Mouse (Mus musculus) common myeloid progenitor, adult 5-6 weeks (primary cell): ENCODE data around the gene Pafah1b2. TPM values are rescaled to one million over a fixed set of nuclear protein-coding genes. Genes with fewer than 3 reads are reported as not detected.

Experiments
- ATAC-seq: replicated peaks from 2 replicates; pipeline ENCODE4 v1.8.0; 2016; ENCODE audit warnings: low read depth, mild to moderate bottlenecking, moderate TSS enrichment, inconsistent platforms; ENCODE audit not compliant: poor library complexity, severe bottlenecking
- total RNA-seq: library from RNA; stranded (forward); fragments of 200-1000, 187-1606 nt; gene quantifications from 2 replicates; pipeline ENCODE4 v1.2.3, GENCODE M21; 2017

The Pafah1b2 gene
- total RNA-seq = 88.3 and 101 TPM in 2 replicates

DNA sequence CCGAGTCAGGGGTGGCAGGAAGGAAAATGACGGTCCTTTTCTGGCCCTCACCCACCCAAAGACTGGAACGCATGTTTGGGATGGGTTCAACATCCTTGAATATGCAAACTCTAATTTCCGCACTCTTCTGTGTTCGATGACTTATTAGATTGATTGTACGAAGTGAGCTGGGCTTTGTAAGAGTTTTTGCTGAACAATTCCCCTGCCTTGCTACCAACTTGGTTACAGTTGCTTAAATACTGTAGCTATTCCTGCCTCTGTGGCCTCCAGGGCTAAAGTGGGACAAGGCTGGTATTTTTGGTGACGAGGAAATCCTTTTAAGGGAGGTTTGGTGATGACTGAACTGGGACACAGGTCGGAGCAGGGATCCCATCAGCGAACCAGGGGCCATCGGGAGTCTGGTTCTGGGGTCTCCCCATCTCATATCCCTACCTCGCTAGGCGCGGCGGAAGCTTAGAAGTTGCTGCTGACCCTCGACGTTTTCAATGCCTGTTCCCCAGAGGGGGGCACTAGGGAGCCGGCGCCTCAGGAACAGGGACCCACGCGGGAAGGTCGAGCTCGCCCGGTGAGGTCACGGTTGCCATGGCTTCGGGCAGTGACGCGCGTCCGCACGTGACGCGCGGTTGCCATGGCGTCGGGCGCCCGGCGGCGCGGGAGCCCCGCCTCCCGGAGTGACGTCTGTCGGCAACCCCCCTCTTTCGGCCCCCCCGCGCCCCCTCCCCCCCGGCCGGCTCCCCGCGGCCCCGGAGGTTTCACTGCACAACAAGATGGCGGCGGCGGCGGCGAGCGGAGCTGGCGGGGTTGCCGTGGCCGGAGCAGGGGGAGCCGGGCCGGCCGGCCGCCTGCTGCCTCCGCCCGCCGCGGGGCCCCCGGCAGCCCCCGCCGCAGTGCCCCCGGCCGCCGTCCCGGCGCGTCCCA lies at the start of gene Pafah1b2, which contains the start of gene Sik3:
Gene Pafah1b2 (minus strand): TSS at position 600 of the 918 bp plus-strand sequence.
Gene Sik3 (plus strand): TSS at position 730 of the 918 bp plus-strand sequence.
- ATAC-seq = peak; percentile 51

DNA sequence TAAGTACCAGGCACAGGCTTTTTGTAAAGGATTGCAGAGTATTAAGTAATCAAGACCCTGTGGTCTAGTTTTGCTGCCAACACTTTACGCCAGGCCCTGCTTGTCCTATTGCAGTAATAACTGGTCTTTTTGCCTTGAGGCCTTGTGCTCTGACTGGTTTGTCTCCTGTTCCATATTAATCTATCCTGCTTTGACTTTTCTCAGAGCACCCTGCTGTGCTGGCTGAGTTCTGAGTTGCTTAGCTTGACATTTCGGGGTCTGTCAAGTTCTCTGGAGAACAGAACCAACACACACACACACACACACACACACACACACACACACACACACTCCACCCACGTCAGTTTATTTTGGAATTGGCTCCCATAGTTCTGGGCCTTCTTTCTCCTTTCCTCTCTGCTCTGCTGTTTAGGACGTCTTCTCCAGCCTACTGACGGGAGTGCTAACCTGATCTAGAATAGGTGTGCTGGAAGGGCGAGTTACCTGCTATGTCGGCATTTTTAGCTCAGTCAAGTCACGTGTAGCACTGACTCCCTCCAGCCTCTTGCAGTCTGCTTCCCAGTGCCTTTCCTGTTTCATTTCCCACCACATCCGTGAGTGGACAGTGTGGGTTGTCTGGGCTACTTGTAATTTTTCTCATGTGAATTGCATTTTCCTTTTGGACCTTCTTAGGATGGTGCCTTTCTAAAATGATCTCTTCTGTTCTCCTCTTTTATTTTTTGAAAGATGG lies 49.4 kb upstream of the Pafah1b2 start:
- ATAC-seq = no peak

DNA sequence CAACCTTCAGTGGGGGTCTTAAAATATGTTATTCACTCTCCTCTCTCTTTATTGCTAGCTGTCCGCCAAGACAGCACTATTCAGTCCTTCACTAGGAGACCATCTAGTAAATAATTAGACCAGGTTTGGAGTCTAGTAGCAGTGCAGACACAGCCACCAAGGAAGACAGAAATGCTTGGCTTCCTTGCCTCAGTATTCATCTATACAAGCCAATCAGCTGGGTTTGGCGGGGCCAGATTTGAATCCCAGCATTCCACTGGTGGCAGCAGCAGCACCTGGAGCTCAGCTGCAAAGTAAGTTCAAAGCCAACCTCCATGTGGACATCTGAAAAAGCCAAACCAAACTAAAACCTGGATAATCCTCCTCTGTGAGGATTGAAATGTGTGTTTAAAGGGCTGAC lies 47.8 kb upstream of the Pafah1b2 start:
- ATAC-seq = no peak

- ATAC-seq = peak; percentile 58; the same call in 1 of the 2 replicates
Observed at GRCm38 (mm10) chr9:46058065-46058464, 45.6 kb upstream of the Pafah1b2 start.

GRCm38 (mm10) chr9:46053014-46053666 lies 40.6 kb upstream of the Pafah1b2 start:
- ATAC-seq = no peak

DNA sequence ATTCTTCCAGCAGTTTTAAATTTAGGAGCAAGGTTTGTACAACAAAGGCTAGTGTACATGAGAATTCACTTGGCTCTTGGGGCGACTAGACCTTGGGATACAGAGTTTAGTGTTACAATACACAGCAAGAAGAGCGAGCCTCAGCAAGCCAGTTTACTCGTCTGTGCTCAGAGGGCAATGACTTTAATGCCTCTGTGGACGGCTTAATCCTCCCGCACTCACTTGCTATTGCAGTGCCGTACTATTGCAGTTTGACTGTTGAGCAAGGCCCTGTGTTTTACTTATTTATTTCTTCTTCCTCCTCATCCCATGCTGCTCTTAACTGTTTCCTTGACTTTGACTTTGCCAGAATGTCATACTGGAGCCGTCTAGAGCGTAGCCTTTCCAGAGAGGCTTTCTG lies 37.7 kb upstream of the Pafah1b2 start:
- no peak for ATAC-seq

DNA sequence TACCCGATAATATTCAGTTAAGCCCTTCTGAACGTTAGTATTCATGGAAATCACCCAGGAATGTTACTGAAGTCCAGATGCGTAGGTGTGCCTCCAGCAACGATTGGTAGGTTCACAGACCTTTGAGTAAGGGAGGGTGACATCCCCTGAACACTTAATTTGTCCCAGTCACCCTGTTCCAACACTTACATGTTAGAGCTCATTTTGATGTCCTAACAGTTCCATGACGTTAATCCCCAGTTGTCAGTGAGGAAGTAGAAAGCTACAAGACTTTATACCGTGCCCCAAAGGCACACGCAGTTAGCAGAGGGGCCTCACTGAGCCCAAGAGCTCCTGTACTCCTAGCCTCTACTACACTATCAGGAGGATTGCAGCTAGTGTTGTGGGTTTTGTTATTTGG lies 37.0 kb upstream of the Pafah1b2 start:
- ATAC-seq = no peak

GRCm38 (mm10) chr9:46046724-46047517 lies 34.4 kb upstream of the Pafah1b2 start:
- no peak for ATAC-seq

DNA sequence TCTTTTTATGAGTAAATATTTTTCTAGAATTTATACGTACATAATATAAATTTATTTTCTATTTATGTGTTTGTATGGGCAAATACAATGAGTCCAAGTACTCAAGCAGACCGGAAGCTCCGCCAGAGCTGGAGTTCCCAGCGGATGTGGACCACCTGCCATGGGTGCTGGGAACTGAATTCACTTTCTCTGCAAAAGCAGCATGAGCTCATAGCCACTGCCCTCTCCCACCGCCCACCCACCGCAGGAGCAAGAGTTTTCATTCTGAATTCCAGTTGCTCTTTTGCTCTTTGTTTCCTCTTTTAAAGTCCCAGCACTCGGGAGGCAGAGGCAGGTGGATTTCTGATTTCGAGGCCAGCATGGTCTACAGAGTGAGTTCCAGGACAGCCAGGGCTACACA lies 31.1 kb upstream of the Pafah1b2 start:
- no peak for ATAC-seq

DNA sequence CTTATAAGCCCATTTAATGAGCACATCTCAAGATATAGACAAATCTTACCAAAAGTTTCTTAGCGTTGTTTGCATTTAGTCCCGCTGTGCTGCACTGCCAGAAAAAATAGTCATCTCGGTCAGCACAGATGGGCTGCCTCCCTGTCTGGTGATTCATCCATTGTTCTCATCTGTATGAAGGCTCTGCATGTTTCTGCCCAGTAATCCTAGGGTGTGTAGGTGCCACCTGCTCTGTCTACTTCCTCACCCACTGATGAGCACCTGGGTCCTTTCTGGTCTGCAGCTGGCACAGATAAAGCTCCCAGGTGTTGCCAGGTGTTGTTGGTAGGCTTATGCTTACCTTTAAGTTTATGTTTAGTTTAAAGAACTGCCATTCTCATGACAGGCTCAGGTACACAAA lies 29.9 kb upstream of the Pafah1b2 start:
- ATAC-seq = no peak

- no peak for ATAC-seq
Observed at GRCm38 (mm10) chr9:46041186-46041585, 28.7 kb upstream of the Pafah1b2 start.

DNA sequence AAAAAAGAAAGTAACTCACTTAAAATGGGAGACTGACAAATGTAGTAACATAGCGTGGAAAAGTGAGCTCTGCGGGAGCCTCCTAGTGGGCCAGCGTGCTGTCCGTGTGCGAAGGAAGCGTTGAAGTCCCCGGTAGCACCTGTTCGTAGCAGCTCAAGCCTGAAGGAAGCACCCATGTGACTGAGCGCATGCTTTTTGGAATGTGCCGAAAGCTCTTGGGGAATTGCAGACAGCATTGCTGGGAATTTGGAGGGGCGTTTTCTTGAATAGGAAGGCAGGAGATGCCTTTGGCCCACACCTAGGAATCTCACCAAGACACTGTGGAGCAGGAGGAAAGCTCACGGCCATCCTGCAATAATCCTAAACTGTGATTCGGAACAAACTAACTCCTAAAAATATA lies 26.3 kb upstream of the Pafah1b2 start:
- ATAC-seq = no peak

- ATAC-seq = no peak
Observed at GRCm38 (mm10) chr9:46036881-46037280, 24.4 kb upstream of the Pafah1b2 start.

DNA sequence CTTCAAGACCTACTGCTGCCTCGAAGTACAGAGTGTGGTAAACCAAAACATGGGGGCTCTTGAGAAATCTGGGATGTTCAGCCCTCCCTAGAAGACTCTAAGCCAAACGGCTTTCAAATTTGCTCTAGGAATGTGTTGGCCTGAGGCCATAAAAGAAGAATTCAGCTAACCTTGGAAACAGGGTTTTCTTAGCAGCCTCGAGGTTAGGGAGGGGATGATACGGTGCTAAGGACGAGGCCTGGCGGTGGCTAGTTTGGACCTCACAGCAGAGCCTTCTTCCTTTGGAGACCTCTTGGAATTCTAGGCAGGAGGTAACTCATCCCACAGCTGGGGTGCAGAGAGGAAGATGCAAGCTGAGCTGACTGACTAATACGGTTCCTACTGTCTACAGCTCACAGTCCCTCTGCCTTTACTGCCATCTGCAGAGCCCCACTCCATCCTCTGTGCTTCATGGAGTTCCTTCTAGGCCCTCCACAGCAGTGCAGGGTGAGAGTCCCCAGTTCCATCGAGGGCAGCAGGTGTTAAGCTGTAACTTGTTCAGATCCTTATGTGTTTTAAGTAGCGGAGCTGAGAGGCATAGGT lies 22.9 kb upstream of the Pafah1b2 start:
- ATAC-seq = no peak

DNA sequence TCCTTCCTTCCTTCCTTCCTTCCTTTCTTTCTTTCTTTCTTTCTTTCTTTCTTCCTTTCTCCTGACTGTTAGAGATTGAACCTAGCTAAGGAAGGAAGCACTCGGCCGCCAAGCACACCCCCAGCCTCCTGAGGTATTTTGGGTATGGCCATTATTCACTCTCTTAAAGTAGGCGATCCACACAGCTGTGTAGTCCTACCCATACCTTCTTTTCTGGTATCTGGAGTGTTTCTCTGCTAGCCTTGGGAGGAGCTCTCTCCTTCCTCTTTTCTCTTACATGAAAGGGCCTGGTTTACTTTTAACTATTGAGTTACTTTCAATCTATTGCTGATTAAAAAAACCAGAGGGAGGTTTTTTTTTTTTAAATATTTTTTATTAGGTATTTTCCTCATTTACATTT lies 21.4 kb upstream of the Pafah1b2 start:
- peak; percentile 65; the same call in 1 of the 2 replicates for ATAC-seq

GRCm38 (mm10) chr9:46033058-46033457 lies 20.6 kb upstream of the Pafah1b2 start:
- ATAC-seq = peak; percentile 65; the same call in 1 of the 2 replicates

- ATAC-seq = no peak
Observed at GRCm38 (mm10) chr9:46032190-46032589, 19.7 kb upstream of the Pafah1b2 start.

GRCm38 (mm10) chr9:46030968-46031367 lies 18.5 kb upstream of the Pafah1b2 start:
- no peak for ATAC-seq

DNA sequence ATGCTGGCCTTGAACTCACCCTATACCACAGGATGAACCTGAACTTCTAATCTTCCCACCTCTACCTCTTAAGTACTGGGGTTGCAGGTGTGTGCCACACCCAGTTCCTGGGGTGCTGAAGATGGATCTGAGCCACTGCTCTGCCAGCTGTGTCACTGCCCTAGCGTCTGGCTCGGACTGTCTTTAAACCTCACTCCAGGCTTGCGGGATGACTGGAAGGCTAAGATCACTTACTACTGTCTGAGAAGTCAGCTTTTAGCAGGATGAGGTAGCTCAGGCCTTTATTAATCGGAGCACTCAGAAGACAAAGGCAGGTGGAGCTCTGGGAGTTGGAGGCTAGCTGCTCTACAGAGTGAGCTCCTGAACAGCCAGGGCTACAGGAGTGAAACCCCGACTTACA lies 17.7 kb upstream of the Pafah1b2 start:
- no peak for ATAC-seq
